Mouse (Mus musculus): Measurements from ENCODE around the gene Elk3.
"Not testable (repeated sequence)": the region's sequence is repeated elsewhere in the genome, so short reads cannot be mapped to it uniquely, and the experiment has no call there.

Gene Elk3

GRCm38 (mm10) chr10:93310721-93311411 is at the start of gene Elk3:
TSS of gene Elk3 (minus strand) at chr10:93311135.
- DNase-seq, result peak; percentile 68 to 79

GRCm38 (mm10) chr10:93360623-93361022 is 49.7 kb upstream of the Elk3 start:
- DNase-seq, result no peak

GRCm38 (mm10) chr10:93360190-93360589 is 49.3 kb upstream of the Elk3 start:
- not testable (repeated sequence) for DNase-seq

GRCm38 (mm10) chr10:93359339-93359863 is 48.5 kb upstream of the Elk3 start:
- DNase-seq, result no peak

GRCm38 (mm10) chr10:93358878-93359277 is 47.9 kb upstream of the Elk3 start:
- DNase-seq, result no peak

- DNase-seq, result no peak
Measured at GRCm38 (mm10) chr10:93357162-93357561, 46.2 kb upstream of the Elk3 start.

- no peak for DNase-seq
Measured at GRCm38 (mm10) chr10:93356122-93356521, 45.2 kb upstream of the Elk3 start.

- DNase-seq, result no peak
Measured at GRCm38 (mm10) chr10:93355276-93355927, 44.5 kb upstream of the Elk3 start.

- no peak for DNase-seq
Measured at GRCm38 (mm10) chr10:93353545-93354326, 42.8 kb upstream of the Elk3 start.

GRCm38 (mm10) chr10:93347918-93348505 is 37.1 kb upstream of the Elk3 start:
- DNase-seq, result no peak

GRCm38 (mm10) chr10:93347387-93347786 is 36.5 kb upstream of the Elk3 start:
- no peak for DNase-seq

- no peak for DNase-seq
Measured at GRCm38 (mm10) chr10:93346208-93346936, 35.4 kb upstream of the Elk3 start.

- no peak for DNase-seq
Measured at GRCm38 (mm10) chr10:93345497-93345896, 34.6 kb upstream of the Elk3 start.

GRCm38 (mm10) chr10:93343469-93343868 is 32.5 kb upstream of the Elk3 start:
- no peak for DNase-seq

- DNase-seq, result no peak
Measured at GRCm38 (mm10) chr10:93342986-93343385, 32.1 kb upstream of the Elk3 start.

- no peak for DNase-seq
Measured at GRCm38 (mm10) chr10:93338526-93338925, 27.6 kb upstream of the Elk3 start.

- no peak for DNase-seq
Measured at GRCm38 (mm10) chr10:93336462-93336931, 25.6 kb upstream of the Elk3 start.

- DNase-seq, result peak; percentile 49 to 67
Measured at GRCm38 (mm10) chr10:93335828-93336461, 25.0 kb upstream of the Elk3 start.

GRCm38 (mm10) chr10:93335001-93335400 is 24.1 kb upstream of the Elk3 start:
- DNase-seq, result no peak

- no peak for DNase-seq
Measured at GRCm38 (mm10) chr10:93333239-93333638, 22.3 kb upstream of the Elk3 start.

- no peak for DNase-seq
Measured at GRCm38 (mm10) chr10:93332261-93332809, 21.4 kb upstream of the Elk3 start.

Data from kidney, postnatal 4 days (tissue).